Mouse (Mus musculus) erythroblast, embryonic 14.5 days (primary cell): ENCODE data around the gene Vwa5b1. TPM values are rescaled to one million over a fixed set of nuclear protein-coding genes. Genes with fewer than 3 reads are reported as not detected.

ENCODE experiments used
- H3K27me3 ChIP-seq: 2 replicates; pipeline ENCODE4 v1.6.1; 2012; ENCODE audit warnings: inconsistent platforms; ENCODE audit not compliant: control insufficient read depth
- H3K36me3 ChIP-seq: 2 replicates; pipeline ENCODE4 v1.6.1; 2012; ENCODE audit warnings: mild to moderate bottlenecking, inconsistent platforms; ENCODE audit not compliant: control insufficient read depth
- H3K4me1 ChIP-seq: 2 replicates; pipeline ENCODE4 v1.6.1; 2012; ENCODE audit warnings: inconsistent platforms; ENCODE audit not compliant: control insufficient read depth
- H3K4me3 ChIP-seq: replicated peaks from 2 replicates; pipeline ENCODE3; 2012; ENCODE audit warnings: moderate library complexity, mild to moderate bottlenecking, inconsistent platforms
- H3K9me3 ChIP-seq: 2 replicates; pipeline ENCODE4 v1.6.1; 2012; ENCODE audit warnings: low read length, inconsistent platforms, mixed read lengths; ENCODE audit not compliant: control insufficient read depth
- GATA1 ChIP-seq: IDR thresholded peaks from 2 replicates; pipeline ENCODE4 v1.6.1; 2012; ENCODE audit warnings: low read length, inconsistent platforms, mixed read lengths
- TAL1 ChIP-seq: IDR thresholded peaks from 3 replicates; pipeline ENCODE4 v1.6.1; 2012; ENCODE audit warnings: low read length, inconsistent platforms, mixed read lengths
- polyA plus RNA-seq: library from polyadenylated mRNA; stranded (reverse); fragments of >175 nt; gene quantifications from 2 replicates; pipeline ENCODE4 v1.2.3, GENCODE M21; 2012

The Vwa5b1 gene
- polyA plus RNA-seq, 1 experiment: not detected

GRCm38 (mm10) chr4:138522296-138522695, 113.4 kb downstream of the Vwa5b1 start:
- Histone ChIP-seq H3K9me3 (no peaks in the 10 kb centered on the region), H3K27me3 (no peaks in the 10 kb centered on the region)

GRCm38 (mm10) chr4:138517153-138517789, 118.4 kb downstream of the Vwa5b1 start:
- no peak for TF ChIP-seq GATA1
- no peak for TF ChIP-seq TAL1

More at GRCm38 (mm10) chr4:138522296-138522695, 113.4 kb downstream of the Vwa5b1 start:
- no peak overlapping the region for H3K4me3 ChIP-seq
- TF ChIP-seq GATA1: no peak
- TF ChIP-seq TAL1: no peak
- no peaks in the 10 kb centered on the region for H3K36me3 ChIP-seq
- H3K4me1 ChIP-seq: no peaks in the 10 kb centered on the region

GRCm38 (mm10) chr4:138516448-138516847, 119.2 kb downstream of the Vwa5b1 start:
- Histone ChIP-seq H3K9me3 (no peaks in the 10 kb centered on the region), H3K36me3 (no peaks in the 10 kb centered on the region)
- no peak for TF ChIP-seq TAL1
- no peak for TF ChIP-seq GATA1

More at GRCm38 (mm10) chr4:138517153-138517789, 118.4 kb downstream of the Vwa5b1 start:
- H3K27me3 ChIP-seq: no peaks in the 10 kb centered on the region
- H3K4me3 ChIP-seq: no peak overlapping the region
- H3K36me3 ChIP-seq: no peaks in the 10 kb centered on the region
- no peaks in the 10 kb centered on the region for H3K9me3 ChIP-seq
- no peaks in the 10 kb centered on the region for H3K4me1 ChIP-seq

More at GRCm38 (mm10) chr4:138516448-138516847, 119.2 kb downstream of the Vwa5b1 start:
- H3K27me3 ChIP-seq: no peaks in the 10 kb centered on the region
- no peak overlapping the region for H3K4me3 ChIP-seq
- H3K4me1 ChIP-seq: no peaks in the 10 kb centered on the region

Other genes starting within 250 kb of the Vwa5b1 start
- gene Fam43b, start 239.4 kb downstream of the Vwa5b1 start, polyA plus RNA-seq: not detected in 2 replicates
- 1.3 and 1.5 TPM in 2 replicates for gene Mul1, start 201.2 kb downstream of the Vwa5b1 start, polyA plus RNA-seq
- 0.02 TPM in 2 replicates for gene Camk2n1, start 181.6 kb downstream of the Vwa5b1 start, polyA plus RNA-seq
- gene Pla2g2c, start 88.9 kb upstream of the Vwa5b1 start, polyA plus RNA-seq: not detected in 2 replicates
- not detected in 2 replicates for gene Ubxn10, start 101.3 kb upstream of the Vwa5b1 start, polyA plus RNA-seq
- not detected in 2 replicates for gene Pla2g2f, start 121.7 kb upstream of the Vwa5b1 start, polyA plus RNA-seq
- 0.02 TPM in 1 of 2 replicates, not detected in the other for gene Pla2g2d, start 139.9 kb upstream of the Vwa5b1 start, polyA plus RNA-seq
- gene Pla2g5, start 227.6 kb upstream of the Vwa5b1 start, polyA plus RNA-seq: not detected in 2 replicates
- not detected in 2 replicates for gene Gm13030, start 238.1 kb upstream of the Vwa5b1 start, polyA plus RNA-seq
- not detected in 2 replicates for gene Pla2g2e, start 242.1 kb upstream of the Vwa5b1 start, polyA plus RNA-seq